In genomic region chr13:47194695-47195094, GRCm38 (mm10) we compare ENCODE assay signal across 8 mouse cellular contexts.
DNase-seq lines count a peak whose midpoint lies in the region; ATAC-seq lines count a peak whose summit lies in the region.

No protein-coding gene starts in this region.

- H3K4me2 ChIP-seq in lung, embryonic 15.5 days, result peak overlapping the region; percentile 70
- peak overlapping the region; percentile 89 for H3K4me2 ChIP-seq in forebrain, embryonic 13.5 days
- H3K4me2 ChIP-seq in limb, embryonic 13.5 days (replicated peaks), result peak overlapping the region; percentile 90
- peak overlapping the region; percentile 93 for H3K4me2 ChIP-seq in neural tube, embryonic 15.5 days

- H3K4me3 ChIP-seq in lung, embryonic 15.5 days, result peak overlapping the region; percentile 39
- 0 out of 2 replicates have a peak overlapping the region, but pooled peaks have one; percentile 50 for H3K4me3 ChIP-seq in forebrain, embryonic 13.5 days
- peak overlapping the region; percentile 52 for H3K4me3 ChIP-seq in limb, embryonic 13.5 days
- peak overlapping the region; percentile 56 for H3K4me3 ChIP-seq in neural tube, embryonic 15.5 days (replicated peaks)

- peaks cover 20% of the 10 kb centered on the region for H3K4me1 ChIP-seq in lung, embryonic 15.5 days
- H3K4me1 ChIP-seq in forebrain, embryonic 13.5 days, result peaks cover 13% of the 10 kb centered on the region; the same call in 1 of the 2 replicates
- peaks cover 14% of the 10 kb centered on the region for H3K4me1 ChIP-seq in limb, embryonic 13.5 days
- H3K4me1 ChIP-seq in neural tube, embryonic 15.5 days, result peaks cover 18% of the 10 kb centered on the region

- peaks cover 40% of the 10 kb centered on the region for H3K27me3 ChIP-seq in lung, embryonic 15.5 days
- H3K27me3 ChIP-seq in forebrain, embryonic 13.5 days, result peaks cover 35% of the 10 kb centered on the region
- H3K27me3 ChIP-seq in limb, embryonic 13.5 days, result peaks cover 43% of the 10 kb centered on the region
- 0 out of 2 replicates have a peak, but pooled peaks cover 9% of the 10 kb centered on the region for H3K27me3 ChIP-seq in neural tube, embryonic 15.5 days (replicated peaks)

- H3K9me3 ChIP-seq in lung, embryonic 15.5 days, result no peaks in the 10 kb centered on the region
- no peaks in the 10 kb centered on the region for H3K9me3 ChIP-seq in forebrain, embryonic 13.5 days (replicated peaks)
- no peaks in the 10 kb centered on the region for H3K9me3 ChIP-seq in limb, embryonic 13.5 days
- no peaks in the 10 kb centered on the region for H3K9me3 ChIP-seq in neural tube, embryonic 15.5 days (replicated peaks)

- WGBS in lung, embryonic 15.5 days, result 13% methylated on average over 11 of the region's 11 CpGs
- WGBS in forebrain, embryonic 13.5 days, result 34% methylated on average over 11 of the region's 11 CpGs
- WGBS in limb, embryonic 13.5 days, result 21% methylated on average over 11 of the region's 11 CpGs
- 24% methylated on average over 11 of the region's 11 CpGs for WGBS in neural tube, embryonic 15.5 days

- no peak for DNase-seq in lung, postnatal 14 days
- no peak for DNase-seq in frontal cortex, adult 2 months (ENCODE audit: extremely low spot score in 1 of 2, low spot score in 1 of 2)
- DNase-seq in layer of hippocampus, postnatal 10 days (ENCODE audit: low spot score in 2 of 2), result no peak
- no peak for DNase-seq in thymus, postnatal 4 days

- no peak for ATAC-seq in lung, embryonic 15.5 days (ENCODE audit: borderline replicate concordance, extremely low read depth, low FRiP score, low TSS enrichment)
- no peak for ATAC-seq in forebrain, embryonic 13.5 days
- ATAC-seq in limb, embryonic 13.5 days (ENCODE audit: low FRiP score, low read depth), result no peak
- ATAC-seq in neural tube, embryonic 15.5 days (ENCODE audit: low FRiP score), result no peak

- H3K36me3 ChIP-seq in lung, embryonic 15.5 days, result no peaks in the 10 kb centered on the region
- no peaks in the 10 kb centered on the region for H3K36me3 ChIP-seq in forebrain, embryonic 13.5 days (ENCODE audit: poor library complexity, severe bottlenecking)
- no peaks in the 10 kb centered on the region for H3K36me3 ChIP-seq in limb, embryonic 13.5 days
- H3K36me3 ChIP-seq in neural tube, embryonic 15.5 days, result no peaks in the 10 kb centered on the region

- H3K27ac ChIP-seq in lung, embryonic 15.5 days, result no peak overlapping the region
- no peak overlapping the region for H3K27ac ChIP-seq in forebrain, embryonic 13.5 days
- H3K27ac ChIP-seq in limb, embryonic 13.5 days, result no peak overlapping the region
- no peak overlapping the region for H3K27ac ChIP-seq in neural tube, embryonic 15.5 days (replicated peaks)

- no peak overlapping the region for H3K9ac ChIP-seq in lung, embryonic 15.5 days
- H3K9ac ChIP-seq in forebrain, embryonic 13.5 days, result no peak overlapping the region
- no peak overlapping the region for H3K9ac ChIP-seq in limb, embryonic 13.5 days
- peak overlapping the region; percentile 21; the same call in 1 of the 2 replicates for H3K9ac ChIP-seq in neural tube, embryonic 15.5 days (replicated peaks)
